Mouse (Mus musculus): ENCODE measurements at regions not wholly inside any gene's neighbourhood (a gene's known extent, or its start where the extent isn't known, plus 50 kb on each side); places are given as distances from the start of the nearest gene placed in this dataset.

GRCm38 (mm10) chr15:60754246-60754645, 99.3 kb downstream of the Fam84b start:
- TF ChIP-seq TCF12 (IDR thresholded peaks at IDR 0.05; ENCODE audit: insufficient read depth, poor library complexity, severe bottlenecking), result no peak
- TF ChIP-seq MYOD1 (IDR thresholded peaks at IDR 0.05; ENCODE audit: control insufficient read depth in 1 of 3, insufficient read length in 2 of 3, low read depth in 2 of 3), result no peak
- TF ChIP-seq POLR2A (IDR thresholded peaks at IDR 0.05; ENCODE audit: insufficient read length, low read depth), result no peak
- TF ChIP-seq CEBPB (IDR thresholded peaks at IDR 0.05; ENCODE audit: insufficient read depth, poor library complexity, severe bottlenecking), result no peak
- TF ChIP-seq POLR2AphosphoS2 (IDR thresholded peaks at IDR 0.05; ENCODE audit: insufficient read length, low read depth), result no peak
- no peak for TF ChIP-seq E2F4 (IDR thresholded peaks at IDR 0.05; ENCODE audit: insufficient read depth)
- no peak for TF ChIP-seq USF1 (IDR thresholded peaks at IDR 0.05; ENCODE audit: low read depth)
- TF ChIP-seq MAX (IDR thresholded peaks at IDR 0.05; ENCODE audit: low read depth), result no peak
- no peak for TF ChIP-seq TCF3 (IDR thresholded peaks at IDR 0.05; ENCODE audit: insufficient read length, low read depth)
- no peak for TF ChIP-seq MYOG (IDR thresholded peaks at IDR 0.05; ENCODE audit: control insufficient read depth in 1 of 3, insufficient read depth in 1 of 3, insufficient read length in 2 of 3, low read depth in 2 of 3)
- no peak for TF ChIP-seq SRF (IDR thresholded peaks at IDR 0.05; ENCODE audit: control insufficient read depth, insufficient read length, low read depth)

Data from myocyte (in vitro differentiated cells).